Mouse (Mus musculus) liver, embryonic 16.5 days (tissue): ENCODE results near the gene Uckl1. TPM values are rescaled to one million over a fixed set of nuclear protein-coding genes. Genes with fewer than 3 reads are reported as not detected.

ENCODE experiments used
- ATAC-seq: fragments of 200-750 bp; cut with Nextera tagmentation; 2 replicates; pipeline ENCODE4 v1.8.0; 2017; ENCODE audit warnings: low read depth, mild to moderate bottlenecking, moderate number of reproducible peaks, moderate library complexity
- H3K27ac ChIP-seq: fragments of 300-500 bp; sonication (generic); 2 replicates; pipeline ENCODE4 v1.5.1; 2014; ENCODE audit warnings: mild to moderate bottlenecking, low read length
- H3K27me3 ChIP-seq: fragments of 300-500 bp; sonication (generic); 2 replicates; pipeline ENCODE4 v1.6.1; 2014; ENCODE audit warnings: low read depth, low read length, mixed read lengths; ENCODE audit not compliant: control insufficient read depth, insufficient read depth
- H3K36me3 ChIP-seq: fragments of 300-500 bp; sonication (generic); 2 replicates; pipeline ENCODE4 v1.6.1; 2014; ENCODE audit warnings: mild to moderate bottlenecking; ENCODE audit not compliant: control insufficient read depth, insufficient read depth
- H3K4me1 ChIP-seq: fragments of 300-500 bp; sonication (generic); 2 replicates; pipeline ENCODE4 v1.6.1; 2014; ENCODE audit warnings: low read depth, low read length, mixed read lengths; ENCODE audit not compliant: control insufficient read depth
- H3K4me2 ChIP-seq: fragments of 300-500 bp; sonication (generic); 2 replicates; pipeline ENCODE4 v1.6.1; 2014; ENCODE audit warnings: low read depth, low read length, mixed read lengths
- H3K4me3 ChIP-seq: fragments of 300-500 bp; sonication (generic); 2 replicates; pipeline ENCODE4 v1.5.1; 2014; ENCODE audit warnings: low read depth, mild to moderate bottlenecking, low read length
- H3K9ac ChIP-seq: fragments of 300-500 bp; sonication (generic); 2 replicates; pipeline ENCODE4 v1.6.1; 2014; ENCODE audit warnings: low read depth, low read length
- H3K9me3 ChIP-seq: fragments of 300-500 bp; sonication (generic); replicated peaks from 2 replicates; pipeline ENCODE4 v1.6.1; 2016; ENCODE audit warnings: low read length; ENCODE audit not compliant: control insufficient read depth
- WGBS: fragments of 180-500 bp; shearing (Covaris S2); extraction: QIAGEN DNeasy Blood & Tissue Kit; methylation state at CpG from one replicate; pipeline ENCODE4 v1.1.7; 2014; ENCODE audit not compliant: insufficient replicate concordance; 5-methylcytosine and 5-hydroxymethylcytosine counted together
- polyA plus RNA-seq: library from polyadenylated mRNA; unstranded; fragments of >200 nt; fragmentation: Nextera tagmentation; extraction: Ambion mirVana; gene quantifications from 2 replicates; pipeline ENCODE4 v1.2.1, GENCODE M21; 2015

Gene Uckl1
- polyA plus RNA-seq, 1 experiment from 2014 or later, result 23.6 TPM

GRCm38 (mm10) chr2:181578790-181579618, 5.7 kb downstream of the Uckl1 start:
- H3K9ac ChIP-seq, result no peak overlapping the region
- H3K4me2 ChIP-seq, result peak overlapping the region; percentile 33; the same call in 1 of the 2 replicates
- H3K27me3 ChIP-seq, result no peaks in the 10 kb centered on the region
- no peak for ATAC-seq
- no peaks in the 10 kb centered on the region for H3K36me3 ChIP-seq
- peak overlapping the region; percentile 52 for H3K27ac ChIP-seq
- no peaks in the 10 kb centered on the region for H3K9me3 ChIP-seq
- WGBS, result 44% methylated on average over 5 of the region's 5 CpGs
- no peak overlapping the region for H3K4me3 ChIP-seq
- H3K4me1 ChIP-seq, result peaks cover 60% of the 10 kb centered on the region

GRCm38 (mm10) chr2:181577981-181578581, 6.6 kb downstream of the Uckl1 start:
- no peak overlapping the region for H3K9ac ChIP-seq
- H3K36me3 ChIP-seq, result no peaks in the 10 kb centered on the region
- H3K4me2 ChIP-seq, result peak overlapping the region; percentile 33
- WGBS, result 21% methylated on average over 7 of the region's 7 CpGs
- peak; percentile 42 for ATAC-seq
- H3K9me3 ChIP-seq, result no peaks in the 10 kb centered on the region
- H3K4me3 ChIP-seq, result peak overlapping the region; percentile 7; the same call in 1 of the 2 replicates
- no peaks in the 10 kb centered on the region for H3K27me3 ChIP-seq
- peak overlapping the region; percentile 57 for H3K27ac ChIP-seq
- peaks cover 61% of the 10 kb centered on the region for H3K4me1 ChIP-seq

- Histone ChIP-seq H3K9me3 (no peaks in the 10 kb centered on the region), H3K4me2 (peak overlapping the region; percentile 33), H3K36me3 (no peaks in the 10 kb centered on the region; the same call in 1 of the 2 replicates), H3K27ac (peak overlapping the region; percentile 57), H3K27me3 (no peaks in the 10 kb centered on the region), H3K9ac (no peak overlapping the region), H3K4me1 (peaks cover 56% of the 10 kb centered on the region), H3K4me3 (no peak overlapping the region)
- no peak for ATAC-seq
- WGBS, result 50% methylated on average over 2 of the region's 2 CpGs
These were observed 7.6 kb downstream of the Uckl1 start for GRCm38 (mm10) chr2:181577126-181577525.

- H3K36me3 ChIP-seq, result no peaks in the 10 kb centered on the region; the same call in 1 of the 2 replicates
- peak overlapping the region; percentile 7 for H3K4me2 ChIP-seq
- WGBS, result 50% methylated on average over 2 of the region's 2 CpGs
- no peaks in the 10 kb centered on the region for H3K9me3 ChIP-seq
- peak overlapping the region; percentile 57 for H3K27ac ChIP-seq
- ATAC-seq, result 0 out of 2 replicates have a peak, but pooled peaks have one; percentile 8
- no peak overlapping the region for H3K9ac ChIP-seq
- no peak overlapping the region for H3K4me3 ChIP-seq
- peaks cover 55% of the 10 kb centered on the region for H3K4me1 ChIP-seq
- H3K27me3 ChIP-seq, result no peaks in the 10 kb centered on the region
These were observed 8.1 kb downstream of the Uckl1 start for GRCm38 (mm10) chr2:181576613-181577012.

- Histone ChIP-seq H3K9ac (no peak overlapping the region), H3K9me3 (no peaks in the 10 kb centered on the region), H3K27ac (no peak overlapping the region), H3K4me2 (no peak overlapping the region), H3K4me1 (peaks cover 61% of the 10 kb centered on the region), H3K27me3 (no peaks in the 10 kb centered on the region), H3K36me3 (no peaks in the 10 kb centered on the region; the same call in 1 of the 2 replicates), H3K4me3 (no peak overlapping the region)
- ATAC-seq, result no peak
- 90% methylated on average over 7 of the region's 7 CpGs for WGBS
These were observed 9.7 kb downstream of the Uckl1 start for GRCm38 (mm10) chr2:181574921-181575545.

- Histone ChIP-seq H3K4me3 (no peak overlapping the region), H3K36me3 (no peaks in the 10 kb centered on the region; the same call in 1 of the 2 replicates), H3K9ac (no peak overlapping the region), H3K4me2 (no peak overlapping the region), H3K27ac (no peak overlapping the region), H3K9me3 (no peaks in the 10 kb centered on the region), H3K4me1 (peaks cover 55% of the 10 kb centered on the region), H3K27me3 (no peaks in the 10 kb centered on the region)
- ATAC-seq, result no peak
- WGBS, result 53% methylated on average over 9 of the region's 9 CpGs
These were observed 10.7 kb downstream of the Uckl1 start for GRCm38 (mm10) chr2:181573961-181574360.

GRCm38 (mm10) chr2:181572921-181573920, 11.5 kb downstream of the Uckl1 start:
- Histone ChIP-seq H3K9me3 (no peaks in the 10 kb centered on the region), H3K27ac (no peak overlapping the region), H3K27me3 (no peaks in the 10 kb centered on the region), H3K4me2 (no peak overlapping the region), H3K4me3 (no peak overlapping the region), H3K4me1 (peaks cover 55% of the 10 kb centered on the region), H3K36me3 (no peaks in the 10 kb centered on the region; the same call in 1 of the 2 replicates), H3K9ac (no peak overlapping the region)
- WGBS, result 88% methylated on average over 15 of the region's 15 CpGs
- no peak for ATAC-seq

- H3K27ac ChIP-seq, result no peak overlapping the region
- peaks cover 46% of the 10 kb centered on the region for H3K4me1 ChIP-seq
- WGBS, result 82% methylated on average over 11 of the region's 11 CpGs
- no peak overlapping the region for H3K9ac ChIP-seq
- H3K4me3 ChIP-seq, result no peak overlapping the region
- H3K4me2 ChIP-seq, result no peak overlapping the region
- no peaks in the 10 kb centered on the region for H3K9me3 ChIP-seq
- no peaks in the 10 kb centered on the region for H3K27me3 ChIP-seq
- no peak for ATAC-seq
- no peaks in the 10 kb centered on the region; the same call in 1 of the 2 replicates for H3K36me3 ChIP-seq
These were observed 12.6 kb downstream of the Uckl1 start for GRCm38 (mm10) chr2:181571941-181572670.
